Mouse (Mus musculus) erythroblast, embryonic 14.5 days (primary cell): Measurements from ENCODE around the gene Slc25a16. TPM values are rescaled to one million over a fixed set of nuclear protein-coding genes. Genes with fewer than 3 reads are reported as not detected.
"Not testable (repeated sequence)": the region's sequence is repeated elsewhere in the genome, so short reads cannot be mapped to it uniquely, and the experiment has no call there.

Experiments
- H3K27me3 ChIP-seq: 2 replicates; pipeline ENCODE4 v1.6.1; 2012; ENCODE audit warnings: inconsistent platforms; ENCODE audit not compliant: control insufficient read depth
- H3K36me3 ChIP-seq: 2 replicates; pipeline ENCODE4 v1.6.1; 2012; ENCODE audit warnings: mild to moderate bottlenecking, inconsistent platforms; ENCODE audit not compliant: control insufficient read depth
- H3K4me1 ChIP-seq: 2 replicates; pipeline ENCODE4 v1.6.1; 2012; ENCODE audit warnings: inconsistent platforms; ENCODE audit not compliant: control insufficient read depth
- H3K4me3 ChIP-seq: replicated peaks from 2 replicates; pipeline ENCODE3; 2012; ENCODE audit warnings: moderate library complexity, mild to moderate bottlenecking, inconsistent platforms
- H3K9me3 ChIP-seq: 2 replicates; pipeline ENCODE4 v1.6.1; 2012; ENCODE audit warnings: low read length, inconsistent platforms, mixed read lengths; ENCODE audit not compliant: control insufficient read depth
- GATA1 ChIP-seq: IDR thresholded peaks from 2 replicates; pipeline ENCODE4 v1.6.1; 2012; ENCODE audit warnings: low read length, inconsistent platforms, mixed read lengths
- TAL1 ChIP-seq: IDR thresholded peaks from 3 replicates; pipeline ENCODE4 v1.6.1; 2012; ENCODE audit warnings: low read length, inconsistent platforms, mixed read lengths
- polyA plus RNA-seq: library from polyadenylated mRNA; stranded (reverse); fragments of >175 nt; gene quantifications from 2 replicates; pipeline ENCODE4 v1.2.3, GENCODE M21; 2012

The Slc25a16 gene
- polyA plus RNA-seq, 1 experiment = 0.58 TPM

GRCm38 (mm10) chr10:62898061-62898460 lies 22.4 kb upstream of the Slc25a16 start:
- H3K4me1 ChIP-seq = peaks cover 3% of the 10 kb centered on the region
- TF ChIP-seq GATA1 (no peak), TAL1 (no peak)

GRCm38 (mm10) chr10:62900144-62900543 lies 20.3 kb upstream of the Slc25a16 start:
- Histone ChIP-seq H3K36me3 (no peaks in the 10 kb centered on the region), H3K4me1 (peaks cover 3% of the 10 kb centered on the region), H3K9me3 (no peaks in the 10 kb centered on the region), H3K27me3 (no peaks in the 10 kb centered on the region), H3K4me3 (no peak overlapping the region)
- no peak for TF ChIP-seq GATA1
- TF ChIP-seq TAL1 = no peak

More at GRCm38 (mm10) chr10:62898061-62898460, 22.4 kb upstream of the Slc25a16 start:
- Histone ChIP-seq H3K4me3 (no peak overlapping the region), H3K27me3 (no peaks in the 10 kb centered on the region), H3K9me3 (no peaks in the 10 kb centered on the region), H3K36me3 (no peaks in the 10 kb centered on the region)

GRCm38 (mm10) chr10:62901826-62902225 lies 18.6 kb upstream of the Slc25a16 start:
- Histone ChIP-seq H3K4me3 (no peak overlapping the region), H3K9me3 (no peaks in the 10 kb centered on the region), H3K27me3 (no peaks in the 10 kb centered on the region), H3K36me3 (no peaks in the 10 kb centered on the region), H3K4me1 (peaks cover 3% of the 10 kb centered on the region)
- TF ChIP-seq TAL1 (no peak), GATA1 (no peak)

- no peaks in the 10 kb centered on the region for H3K27me3 ChIP-seq
- H3K4me3 ChIP-seq = no peak overlapping the region
- H3K36me3 ChIP-seq = no peaks in the 10 kb centered on the region
- TF ChIP-seq GATA1 (no peak), TAL1 (no peak)
- H3K4me1 ChIP-seq = peaks cover 3% of the 10 kb centered on the region
- H3K9me3 ChIP-seq = no peaks in the 10 kb centered on the region
These were observed 17.6 kb upstream of the Slc25a16 start for GRCm38 (mm10) chr10:62902829-62903228.

GRCm38 (mm10) chr10:62906336-62906735 lies 14.1 kb upstream of the Slc25a16 start:
- Histone ChIP-seq H3K27me3 (no peaks in the 10 kb centered on the region), H3K36me3 (no peaks in the 10 kb centered on the region), H3K9me3 (no peaks in the 10 kb centered on the region), H3K4me3 (no peak overlapping the region), H3K4me1 (peaks cover 3% of the 10 kb centered on the region; the same call in 1 of the 2 replicates)
- no peak for TF ChIP-seq TAL1
- no peak for TF ChIP-seq GATA1

GRCm38 (mm10) chr10:62908896-62909295 lies 11.5 kb upstream of the Slc25a16 start, which contains the start of gene Tet1:
Gene Tet1 (minus strand): TSS chr10:62908996.
- H3K9me3 ChIP-seq, H3K27me3 ChIP-seq, H3K4me1 ChIP-seq, H3K36me3 ChIP-seq, H3K4me3 ChIP-seq: not testable (repeated sequence)

- TF ChIP-seq TAL1 (no peak), GATA1 (no peak)
- no peaks in the 10 kb centered on the region for H3K36me3 ChIP-seq
- peaks cover 3% of the 10 kb centered on the region; the same call in 1 of the 2 replicates for H3K4me1 ChIP-seq
- H3K27me3 ChIP-seq = no peaks in the 10 kb centered on the region
- no peak overlapping the region for H3K4me3 ChIP-seq
- H3K9me3 ChIP-seq = no peaks in the 10 kb centered on the region
These were observed 9.3 kb upstream of the Slc25a16 start for GRCm38 (mm10) chr10:62911120-62911519.

- Histone ChIP-seq H3K4me1 (peaks cover 30% of the 10 kb centered on the region), H3K27me3 (no peaks in the 10 kb centered on the region), H3K36me3 (peaks cover 4% of the 10 kb centered on the region), H3K4me3 (no peak overlapping the region), H3K9me3 (no peaks in the 10 kb centered on the region)
- no peak for TF ChIP-seq TAL1
- no peak for TF ChIP-seq GATA1
These were observed 1.4 kb upstream of the Slc25a16 start for GRCm38 (mm10) chr10:62918985-62919384.

GRCm38 (mm10) chr10:62920766-62921156 lies 328 bp downstream of the Slc25a16 start:
- TF ChIP-seq TAL1 (no peak), GATA1 (no peak)
- Histone ChIP-seq H3K9me3 (no peaks in the 10 kb centered on the region), H3K27me3 (no peaks in the 10 kb centered on the region), H3K4me3 (peak overlapping the region; percentile 84), H3K4me1 (peaks cover 30% of the 10 kb centered on the region), H3K36me3 (peaks cover 6% of the 10 kb centered on the region)

- Histone ChIP-seq H3K36me3 (peaks cover 22% of the 10 kb centered on the region), H3K4me1 (peaks cover 25% of the 10 kb centered on the region), H3K27me3 (no peaks in the 10 kb centered on the region), H3K9me3 (no peaks in the 10 kb centered on the region), H3K4me3 (no peak overlapping the region)
- TF ChIP-seq GATA1 (no peak), TAL1 (no peak)
These were observed 3.7 kb downstream of the Slc25a16 start for GRCm38 (mm10) chr10:62924096-62924635.
